Mouse (Mus musculus) B cell, adult 67 days (primary cell): Measurements from ENCODE around the gene Acrbp. TPM values are rescaled to one million over a fixed set of nuclear protein-coding genes. Genes with fewer than 3 reads are reported as not detected.

Experiments used
- total RNA-seq, 2 experiments: library from RNA; stranded (reverse); gene quantifications; 4 replicates each; pipeline ENCODE4 v1.2.4; 2023

Acrbp gene
- 10 to 100 TPM; 19.3 to 21.8 TPM for total RNA-seq

GRCm38 (mm10) chr6:125049678-125050077 is at the start of gene Acrbp:
Gene Acrbp (plus strand): TSS chr6:125049689.

GRCm38 (mm10) chr6:125009129-125009180 is 40.5 kb upstream of the Acrbp start, which contains the start of gene Zfp384:
Gene Zfp384 (plus strand): TSS chr6:125009145.

GRCm38 (mm10) chr6:125039533-125040153 is 9.8 kb upstream of the Acrbp start, which contains the start of gene Ing4:
Gene Ing4 (plus strand): TSS chr6:125039760.

GRCm38 (mm10) chr6:125067571-125067995 is 18.1 kb downstream of the Acrbp start, which contains the start of gene Lpar5:
Gene Lpar5 (plus strand): TSS chr6:125067920.

GRCm38 (mm10) chr6:125095391-125096278 is 46.1 kb downstream of the Acrbp start, which contains the start of gene Chd4:
Gene Chd4 (plus strand): TSS chr6:125095981.

Other genes with a start within 250 kb of the Acrbp start
- gene Spsb2, start 241.0 kb upstream of the Acrbp start, total RNA-seq = 1 to 10 TPM; 7.1 to 8.9 TPM
- 10 to 100 TPM; 54.5 to 58.7 TPM for gene Tpi1, start 235.4 kb upstream of the Acrbp start, total RNA-seq
- 10 to 100 TPM; 84.4 to 95.0 TPM for gene Usp5, start 220.2 kb upstream of the Acrbp start, total RNA-seq
- 1 to 10 TPM; 1.8 to 4.2 TPM for gene Cdca3, start 220.1 kb upstream of the Acrbp start, total RNA-seq
- under 1 TPM in 1 of 2 experiments, not detected in 1; 0.30 TPM for gene Gnb3, start 209.4 kb upstream of the Acrbp start, total RNA-seq
- not detected for gene P3h3, start 191.9 kb upstream of the Acrbp start, total RNA-seq
- gene Gpr162, start 185.7 kb upstream of the Acrbp start, total RNA-seq = under 1 TPM; 0.15 to 0.47 TPM
- gene Cd4, start 161.5 kb upstream of the Acrbp start, total RNA-seq = under 1 TPM; 0.36 to 0.61 TPM
- gene Lag3, start 138.0 kb upstream of the Acrbp start, total RNA-seq = under 1 TPM; 0.27 to 0.44 TPM
- gene Ptms, start 129.6 kb upstream of the Acrbp start, total RNA-seq = 10 to 100 TPM; 40.0 to 57.1 TPM
- gene Mlf2, start 118.3 kb upstream of the Acrbp start, total RNA-seq = 100 to 1,000 TPM; 103 to 117 TPM
- 10 to 100 TPM; 56.3 to 59.5 TPM for gene Cops7a, start 84.2 kb upstream of the Acrbp start, total RNA-seq
- under 1 TPM; 0.27 to 0.55 TPM for gene Pianp, start 53.0 kb upstream of the Acrbp start, total RNA-seq
- 100 to 1,000 TPM in 1 of 2 experiments, 10 to 100 TPM in 1; 96.6 to 114 TPM for gene Zfp384, start 40.5 kb upstream of the Acrbp start, total RNA-seq
- gene Ing4, start 9.9 kb upstream of the Acrbp start, total RNA-seq = 100 to 1,000 TPM in 1 of 2 experiments, 10 to 100 TPM in 1; 97.1 to 108 TPM
- 10 to 100 TPM; 20.3 to 22.2 TPM for gene Lpar5, start 18.2 kb downstream of the Acrbp start, total RNA-seq
- gene Chd4, start 46.3 kb downstream of the Acrbp start, total RNA-seq = 100 to 1,000 TPM; 359 to 376 TPM
- 10 to 100 TPM; 36.5 to 40.2 TPM for gene Nop2, start 82.2 kb downstream of the Acrbp start, total RNA-seq
- 10 to 100 TPM; 40.3 to 48.0 TPM for gene Iffo1, start 95.6 kb downstream of the Acrbp start, total RNA-seq
- gene Gapdh, start 116.8 kb downstream of the Acrbp start, total RNA-seq = 100 to 1,000 TPM; 404 to 406 TPM
- 10 to 100 TPM; 48.4 to 60.1 TPM for gene Ncapd2, start 142.0 kb downstream of the Acrbp start, total RNA-seq
- gene Mrpl51, start 142.1 kb downstream of the Acrbp start, total RNA-seq = 10 to 100 TPM; 31.0 to 32.7 TPM
- gene Vamp1, start 165.9 kb downstream of the Acrbp start, total RNA-seq = 10 to 100 TPM; 74.4 to 91.1 TPM
- 10 to 100 TPM; 27.1 to 28.1 TPM for gene Tapbpl, start 182.2 kb downstream of the Acrbp start, total RNA-seq
- gene Cd27, start 187.3 kb downstream of the Acrbp start, total RNA-seq = 1 to 10 TPM in 1 of 2 experiments, under 1 TPM in 1; 0.68 to 3.3 TPM
- not detected for gene Tuba3a, start 236.4 kb downstream of the Acrbp start, total RNA-seq